Mouse (Mus musculus): ENCODE results near the gene Zdhhc8. TPM values are rescaled to one million over a fixed set of nuclear protein-coding genes. Genes with fewer than 3 reads are reported as not detected.
"Not testable (repeated sequence)": the region's sequence is repeated elsewhere in the genome, so short reads cannot be mapped to it uniquely, and the experiment has no call there.

Zdhhc8 gene
- polyA plus RNA-seq, 1 experiment from 2014 or later, result 9.3 TPM

GRCm38 (mm10) chr16:18203430-18204091, 31.4 kb downstream of the Zdhhc8 start:
- no peaks in the 10 kb centered on the region for H3K4me1 ChIP-seq (replicated peaks; ENCODE audit: control insufficient read depth, insufficient read depth, low read length)
- no peak for ATAC-seq (ENCODE audit: low read depth)
- no peak overlapping the region for H3K9ac ChIP-seq (ENCODE audit: low read length)
- H3K27ac ChIP-seq (ENCODE audit: low read length), result no peak overlapping the region
- WGBS, result 59% methylated on average over 7 of the region's 7 CpGs
- H3K36me3 ChIP-seq (ENCODE audit: control insufficient read depth, insufficient read depth, low read length), result no peaks in the 10 kb centered on the region
- no peak overlapping the region for H3K4me3 ChIP-seq (ENCODE audit: low read length)
- no peak overlapping the region for H3K4me2 ChIP-seq (ENCODE audit: low read depth, low read length)
- H3K9me3 ChIP-seq (ENCODE audit: control insufficient read depth, low read length), result no peaks in the 10 kb centered on the region
- H3K27me3 ChIP-seq (ENCODE audit: control insufficient read depth, insufficient read depth, low read depth, low read length), result no peaks in the 10 kb centered on the region

DNA sequence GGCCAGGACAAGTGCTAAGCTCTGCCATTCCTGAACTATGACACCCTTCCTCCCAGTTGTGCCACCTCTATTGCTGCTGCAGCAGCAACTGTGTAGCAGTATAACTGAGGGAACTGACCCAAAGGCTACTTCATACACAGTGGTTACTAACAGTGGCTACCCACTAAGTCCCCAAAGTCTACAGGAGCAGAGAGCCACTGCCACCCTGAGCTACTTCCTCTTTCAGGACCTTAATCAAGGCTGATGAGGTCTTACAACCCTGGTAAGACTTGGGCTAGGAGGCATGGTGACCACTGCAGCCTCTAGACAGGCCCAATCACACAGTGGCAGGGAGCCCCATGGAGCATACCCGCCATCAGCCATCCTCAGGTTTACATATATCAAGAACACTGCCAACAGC, 32.9 kb downstream of the Zdhhc8 start:
- no peak overlapping the region for H3K4me2 ChIP-seq (ENCODE audit: low read depth, low read length)
- H3K9me3 ChIP-seq (ENCODE audit: control insufficient read depth, low read length), result no peaks in the 10 kb centered on the region
- H3K9ac ChIP-seq (ENCODE audit: low read length), result no peak overlapping the region
- 79% methylated on average over 1 of the region's 1 CpGs for WGBS
- H3K27ac ChIP-seq (ENCODE audit: low read length), result no peak overlapping the region
- no peak overlapping the region for H3K4me3 ChIP-seq (ENCODE audit: low read length)
- H3K36me3 ChIP-seq (ENCODE audit: control insufficient read depth, insufficient read depth, low read length), result no peaks in the 10 kb centered on the region
- no peaks in the 10 kb centered on the region for H3K4me1 ChIP-seq (replicated peaks; ENCODE audit: control insufficient read depth, insufficient read depth, low read length)
- no peak for ATAC-seq (ENCODE audit: low read depth)
- no peaks in the 10 kb centered on the region for H3K27me3 ChIP-seq (ENCODE audit: control insufficient read depth, insufficient read depth, low read depth, low read length)

- no peaks in the 10 kb centered on the region for H3K9me3 ChIP-seq (ENCODE audit: control insufficient read depth, low read length)
- no peak overlapping the region for H3K4me2 ChIP-seq (ENCODE audit: low read depth, low read length)
- no peak overlapping the region for H3K9ac ChIP-seq (ENCODE audit: low read length)
- no peaks in the 10 kb centered on the region for H3K27me3 ChIP-seq (ENCODE audit: control insufficient read depth, insufficient read depth, low read depth, low read length)
- WGBS, result 0% methylated on average over 1 of the region's 1 CpGs
- ATAC-seq (ENCODE audit: low read depth), result no peak
- H3K4me1 ChIP-seq (replicated peaks; ENCODE audit: control insufficient read depth, insufficient read depth, low read length), result no peaks in the 10 kb centered on the region
- H3K27ac ChIP-seq (ENCODE audit: low read length), result no peak overlapping the region
- H3K36me3 ChIP-seq (ENCODE audit: control insufficient read depth, insufficient read depth, low read length), result no peaks in the 10 kb centered on the region
- no peak overlapping the region for H3K4me3 ChIP-seq (ENCODE audit: low read length)
Observed at GRCm38 (mm10) chr16:18201620-18202019, 33.3 kb downstream of the Zdhhc8 start.

DNA sequence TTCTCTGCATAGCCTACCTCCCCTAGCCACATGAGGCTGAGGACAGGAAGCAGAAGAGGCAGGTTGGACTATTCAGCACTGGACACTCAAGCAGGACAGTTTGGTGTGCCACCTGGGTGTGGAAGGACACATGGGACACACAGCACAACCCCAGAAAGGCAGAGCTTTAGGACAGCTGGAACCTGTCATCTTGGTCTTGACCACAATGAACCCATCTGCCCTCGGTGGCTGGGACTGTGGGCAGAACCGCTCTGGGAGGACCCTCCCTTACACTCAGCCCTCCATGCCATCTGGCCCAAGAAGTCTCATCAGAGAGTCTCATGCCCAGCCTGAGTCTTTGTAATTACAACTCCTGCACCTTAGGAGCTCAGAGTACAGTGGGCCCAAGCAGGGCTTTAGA, 34.9 kb downstream of the Zdhhc8 start:
- no peak overlapping the region for H3K4me3 ChIP-seq (ENCODE audit: low read length)
- H3K27ac ChIP-seq (ENCODE audit: low read length), result no peak overlapping the region
- H3K4me2 ChIP-seq (ENCODE audit: low read depth, low read length), result no peak overlapping the region
- H3K4me1 ChIP-seq (replicated peaks; ENCODE audit: control insufficient read depth, insufficient read depth, low read length), result no peaks in the 10 kb centered on the region
- no peaks in the 10 kb centered on the region for H3K36me3 ChIP-seq (ENCODE audit: control insufficient read depth, insufficient read depth, low read length)
- H3K27me3 ChIP-seq (ENCODE audit: control insufficient read depth, insufficient read depth, low read depth, low read length), result no peaks in the 10 kb centered on the region
- 68% methylated on average over 2 of the region's 2 CpGs for WGBS
- H3K9ac ChIP-seq (ENCODE audit: low read length), result no peak overlapping the region
- no peaks in the 10 kb centered on the region for H3K9me3 ChIP-seq (ENCODE audit: control insufficient read depth, low read length)
- no peak for ATAC-seq (ENCODE audit: low read depth)

DNA sequence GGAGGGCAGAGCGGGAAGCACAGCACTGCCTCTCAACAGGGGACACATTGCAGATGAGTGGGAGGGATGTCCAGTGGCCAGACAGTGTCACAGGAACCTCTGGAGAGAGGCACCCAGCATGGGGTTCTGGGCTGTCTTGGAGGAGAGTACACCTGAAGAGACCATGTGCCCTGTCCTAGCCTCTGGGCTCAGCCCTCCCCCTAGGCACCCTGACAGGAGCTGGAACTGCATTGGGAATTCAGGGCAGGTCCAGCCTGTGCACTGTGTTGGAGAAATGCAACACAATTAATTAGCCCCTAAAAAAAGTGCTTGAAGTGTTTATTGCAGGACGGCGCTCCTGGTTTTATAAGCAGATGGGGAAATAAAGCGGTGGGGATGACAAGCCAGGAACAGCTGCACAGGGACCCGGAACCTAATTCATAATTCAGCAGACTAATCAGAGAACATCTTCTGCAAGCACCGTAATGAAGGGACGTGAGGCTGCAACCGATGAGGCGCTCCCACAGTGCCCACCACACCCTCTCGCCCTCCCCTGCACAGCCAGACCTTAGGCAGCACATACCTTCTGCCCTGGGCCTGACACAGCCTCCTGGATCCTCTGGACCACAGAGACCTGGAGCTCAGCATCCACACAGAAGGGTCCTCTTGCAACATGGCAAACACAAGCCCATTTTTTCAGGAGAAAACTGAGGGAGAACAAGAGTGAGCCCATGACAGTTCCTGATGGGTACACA, 36.4 kb downstream of the Zdhhc8 start:
- Histone ChIP-seq H3K4me2 (ENCODE audit: low read depth, low read length) (no peak overlapping the region), H3K4me1 (replicated peaks; ENCODE audit: control insufficient read depth, insufficient read depth, low read length) (peaks cover 5% of the 10 kb centered on the region; the same call in 1 of the 2 replicates), H3K9ac (ENCODE audit: low read length) (no peak overlapping the region), H3K36me3 (ENCODE audit: control insufficient read depth, insufficient read depth, low read length) (no peaks in the 10 kb centered on the region), H3K4me3 (ENCODE audit: low read length) (no peak overlapping the region), H3K27ac (ENCODE audit: low read length) (no peak overlapping the region), H3K9me3 (ENCODE audit: control insufficient read depth, low read length) (no peaks in the 10 kb centered on the region), H3K27me3 (ENCODE audit: control insufficient read depth, insufficient read depth, low read depth, low read length) (no peaks in the 10 kb centered on the region)
- 67% methylated on average over 10 of the region's 10 CpGs for WGBS
- no peak for ATAC-seq (ENCODE audit: low read depth)

DNA sequence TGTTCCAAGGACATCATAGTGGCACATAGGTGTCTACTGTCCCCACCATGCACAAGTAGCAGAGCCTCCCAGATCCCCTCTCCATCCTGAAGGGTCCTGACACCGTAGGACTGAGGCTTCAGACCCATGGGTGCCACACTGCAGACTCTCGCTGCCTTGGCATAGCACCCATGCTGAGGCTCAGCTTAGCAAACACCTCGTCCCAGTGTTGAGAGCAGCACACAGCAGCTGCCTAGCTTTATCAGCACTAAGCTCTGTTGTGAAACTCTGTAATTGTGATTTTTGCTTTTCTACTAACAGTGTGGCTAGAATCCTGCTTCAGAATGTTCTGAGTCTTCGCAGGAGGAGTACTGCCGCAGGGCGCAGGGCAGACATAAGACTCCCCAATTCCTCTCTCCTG, 37.1 kb downstream of the Zdhhc8 start:
- no peaks in the 10 kb centered on the region for H3K27me3 ChIP-seq (ENCODE audit: control insufficient read depth, insufficient read depth, low read depth, low read length)
- H3K36me3 ChIP-seq (ENCODE audit: control insufficient read depth, insufficient read depth, low read length), result no peaks in the 10 kb centered on the region
- H3K4me1 ChIP-seq (replicated peaks; ENCODE audit: control insufficient read depth, insufficient read depth, low read length), result peaks cover 5% of the 10 kb centered on the region; the same call in 1 of the 2 replicates
- H3K9me3 ChIP-seq (ENCODE audit: control insufficient read depth, low read length), result no peaks in the 10 kb centered on the region
- no peak overlapping the region for H3K4me3 ChIP-seq (ENCODE audit: low read length)
- no peak overlapping the region for H3K4me2 ChIP-seq (ENCODE audit: low read depth, low read length)
- H3K9ac ChIP-seq (ENCODE audit: low read length), result no peak overlapping the region
- no peak for ATAC-seq (ENCODE audit: low read depth)
- no peak overlapping the region for H3K27ac ChIP-seq (ENCODE audit: low read length)
- 62% methylated on average over 6 of the region's 6 CpGs for WGBS

GRCm38 (mm10) chr16:18195561-18195960, 39.4 kb downstream of the Zdhhc8 start:
- ATAC-seq (ENCODE audit: low read depth); H3K27ac ChIP-seq (ENCODE audit: low read length); H3K27me3 ChIP-seq (ENCODE audit: control insufficient read depth, insufficient read depth, low read depth, low read length); H3K4me1 ChIP-seq (replicated peaks; ENCODE audit: control insufficient read depth, insufficient read depth, low read length); H3K4me2 ChIP-seq (ENCODE audit: low read depth, low read length); H3K9ac ChIP-seq (ENCODE audit: low read length); H3K9me3 ChIP-seq (ENCODE audit: control insufficient read depth, low read length); H3K36me3 ChIP-seq (ENCODE audit: control insufficient read depth, insufficient read depth, low read length); H3K4me3 ChIP-seq (ENCODE audit: low read length): not testable (repeated sequence)
- WGBS, result 55% methylated on average over 3 of the region's 3 CpGs

DNA sequence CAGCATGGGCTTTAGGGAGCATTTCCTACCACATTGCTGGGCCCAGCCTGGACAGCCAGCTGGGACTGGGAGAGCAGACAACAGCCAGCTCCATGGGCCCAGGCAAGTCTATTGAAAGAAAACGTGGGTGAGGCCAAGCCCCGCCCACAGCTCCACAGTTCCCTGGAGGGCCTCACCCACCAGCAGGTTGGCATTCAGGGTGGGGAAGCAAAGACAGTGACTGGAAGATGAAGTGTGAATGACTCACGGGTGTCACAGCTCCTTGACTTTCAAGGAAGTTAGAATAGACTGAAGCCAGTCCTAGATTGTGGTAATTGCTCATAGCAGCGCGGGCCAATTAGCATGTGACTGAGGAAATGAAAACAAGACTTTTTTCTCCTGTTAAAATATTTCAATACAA, 39.9 kb downstream of the Zdhhc8 start:
- H3K27ac ChIP-seq (ENCODE audit: low read length), result no peak overlapping the region
- ATAC-seq (ENCODE audit: low read depth), result no peak

DNA sequence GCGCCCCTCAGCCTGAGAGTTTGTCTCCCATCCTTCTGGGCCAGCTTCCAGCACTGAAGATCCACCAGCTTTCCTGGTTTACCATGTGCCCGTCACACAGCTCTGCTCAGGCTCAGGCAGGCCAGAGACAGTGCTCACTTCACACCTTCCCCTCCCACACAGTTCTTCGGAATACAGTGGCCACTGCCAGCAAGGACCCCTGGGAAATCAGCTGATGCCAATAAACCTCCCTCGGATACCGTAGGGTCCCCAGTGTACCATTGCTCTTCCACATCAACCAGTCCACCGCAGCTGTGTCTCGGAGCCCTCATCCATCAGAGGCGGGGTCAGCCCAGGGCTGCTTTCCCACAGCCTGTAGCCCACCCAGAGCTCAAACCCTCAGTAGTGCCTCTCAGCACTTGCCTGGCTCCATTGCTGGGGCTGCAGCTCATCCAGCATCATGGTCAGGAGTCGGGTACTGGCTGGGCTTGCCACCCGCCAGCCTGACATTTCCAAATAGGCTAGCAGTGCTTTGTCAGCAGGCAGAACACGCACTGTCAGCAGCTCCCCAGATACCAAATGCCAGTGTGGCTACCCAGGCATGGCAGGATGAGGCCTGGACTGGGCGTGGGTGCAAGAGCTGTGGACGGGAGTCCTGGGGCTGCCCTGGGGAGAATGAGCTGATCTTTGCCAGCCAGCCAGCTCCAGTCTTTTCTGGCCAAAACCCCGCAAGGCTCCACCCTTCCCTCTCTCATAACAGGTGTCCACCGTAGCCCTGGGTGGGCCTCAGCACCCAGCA, 40.5 kb downstream of the Zdhhc8 start:
- peak; percentile 28; the same call in 1 of the 2 replicates for ATAC-seq (ENCODE audit: low read depth)
- H3K9ac ChIP-seq (ENCODE audit: low read length), result no peak overlapping the region; the same call in 1 of the 2 replicates
- H3K4me1 ChIP-seq (replicated peaks; ENCODE audit: control insufficient read depth, insufficient read depth, low read length), result peaks cover 5% of the 10 kb centered on the region; the same call in 1 of the 2 replicates
- H3K4me2 ChIP-seq (ENCODE audit: low read depth, low read length), result no peak overlapping the region
- no peaks in the 10 kb centered on the region for H3K27me3 ChIP-seq (ENCODE audit: control insufficient read depth, insufficient read depth, low read depth, low read length)
- no peaks in the 10 kb centered on the region for H3K9me3 ChIP-seq (ENCODE audit: control insufficient read depth, low read length)
- H3K36me3 ChIP-seq (ENCODE audit: control insufficient read depth, insufficient read depth, low read length), result no peaks in the 10 kb centered on the region
- 52% methylated on average over 15 of the region's 15 CpGs for WGBS
- no peak overlapping the region for H3K4me3 ChIP-seq (ENCODE audit: low read length)
- no peak overlapping the region for H3K27ac ChIP-seq (ENCODE audit: low read length)

More for the DNA sequence above, 39.9 kb downstream of the Zdhhc8 start:
- H3K36me3 ChIP-seq (ENCODE audit: control insufficient read depth, insufficient read depth, low read length), result no peaks in the 10 kb centered on the region
- no peaks in the 10 kb centered on the region for H3K27me3 ChIP-seq (ENCODE audit: control insufficient read depth, insufficient read depth, low read depth, low read length)
- no peak overlapping the region for H3K9ac ChIP-seq (ENCODE audit: low read length)
- 53% methylated on average over 5 of the region's 5 CpGs for WGBS
- no peak overlapping the region for H3K4me3 ChIP-seq (ENCODE audit: low read length)
- H3K9me3 ChIP-seq (ENCODE audit: control insufficient read depth, low read length), result no peaks in the 10 kb centered on the region
- H3K4me2 ChIP-seq (ENCODE audit: low read depth, low read length), result no peak overlapping the region
- peaks cover 5% of the 10 kb centered on the region; the same call in 1 of the 2 replicates for H3K4me1 ChIP-seq (replicated peaks; ENCODE audit: control insufficient read depth, insufficient read depth, low read length)
